Mouse (Mus musculus): ENCODE measurements around the gene Rufy3. TPM values are rescaled to one million over a fixed set of nuclear protein-coding genes. Genes with fewer than 3 reads are reported as not detected.
"Not testable (repeated sequence)": the region's sequence is repeated elsewhere in the genome, so short reads cannot be mapped to it uniquely, and the experiment has no call there.

Gene Rufy3
- total RNA-seq (2021) = 100 to 1,000 TPM; 190 to 191 TPM
- long read RNA-seq, experiment 1, full-length matches to known transcripts = 171 of 205 reads
- long read RNA-seq, experiment 1, partial matches to known transcripts = 3 of 205 reads
- long read RNA-seq, experiment 1, other reads (novel, unspliced or antisense) = 31 of 205 reads
- long read RNA-seq, experiment 2, full-length matches to known transcripts = 111 of 137 reads
- long read RNA-seq, experiment 2, partial matches to known transcripts = 10 of 137 reads
- long read RNA-seq, experiment 2, other reads (novel, unspliced or antisense) = 16 of 137 reads

GRCm38 (mm10) chr5:88564501-88565147 lies at the start of gene Rufy3:
Rufy3 (plus strand) TSS chr5:88565040.
- intact Hi-C loops (cut with DNase I) = no loop called here
- DNase-seq (ENCODE audit: low spot score in 2 of 2) = peak in 1 of 2 experiments; percentile 72

- intact Hi-C loops (cut with DNase I) = no loop called here
- DNase-seq (ENCODE audit: low spot score in 2 of 2) = peak; percentile 45
Measured at GRCm38 (mm10) chr5:88519232-88519631, 45.6 kb upstream of the Rufy3 start.

- DNase-seq (ENCODE audit: low spot score in 2 of 2) = no peak
- intact Hi-C loops (cut with DNase I) = no loop called here
Measured at GRCm38 (mm10) chr5:88527657-88528056, 37.2 kb upstream of the Rufy3 start, which contains the start of gene Jchain. Jchain (minus strand) TSS chr5:88527891.

DNA sequence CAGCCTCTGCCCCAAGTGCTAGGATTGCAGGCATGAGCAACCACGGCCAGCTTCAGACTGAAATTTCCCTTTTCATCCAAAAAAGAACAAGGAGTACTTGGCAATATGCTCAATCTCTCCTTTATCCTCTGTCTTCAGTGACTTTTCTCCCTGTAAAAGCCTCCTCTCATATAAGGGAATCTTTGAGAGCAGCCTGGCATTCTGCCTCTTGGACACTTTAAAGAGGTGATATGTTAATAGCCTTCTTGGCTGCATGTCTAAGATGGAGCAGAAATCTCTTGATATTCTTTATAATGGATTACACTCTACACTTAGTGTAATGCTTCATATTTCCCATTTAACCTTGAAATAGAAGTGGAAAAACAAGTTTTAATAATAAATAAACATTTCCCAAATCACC lies 33.9 kb upstream of the Rufy3 start:
- no peak for DNase-seq (ENCODE audit: low spot score in 2 of 2)

GRCm38 (mm10) chr5:88534697-88535096 lies 30.1 kb upstream of the Rufy3 start:
- intact Hi-C loops (cut with DNase I) = no loop called here
- no peak for DNase-seq (ENCODE audit: low spot score in 2 of 2)

More for the DNA sequence above, 33.9 kb upstream of the Rufy3 start:
- intact Hi-C loops (cut with DNase I) = no loop called here

DNA sequence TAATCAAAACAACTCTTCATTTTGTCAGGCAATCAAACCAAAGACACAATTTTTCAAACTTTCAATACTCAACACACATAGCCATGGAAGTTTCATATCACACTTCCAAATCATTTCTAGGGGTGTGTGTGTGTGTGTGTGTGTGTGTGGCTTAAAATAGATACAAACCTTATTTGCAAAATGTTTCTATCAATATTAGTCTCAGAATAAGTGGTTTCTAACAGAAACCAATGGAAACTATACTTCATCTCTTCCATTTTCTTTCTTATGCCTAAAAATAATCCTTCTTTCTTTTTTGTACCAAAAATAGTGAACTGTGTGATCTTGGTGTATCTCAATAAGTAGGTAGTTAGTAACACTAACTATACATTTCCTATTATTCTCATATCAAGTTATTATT lies 24.0 kb upstream of the Rufy3 start:
- intact Hi-C loops (cut with DNase I) = no loop called here

DNA sequence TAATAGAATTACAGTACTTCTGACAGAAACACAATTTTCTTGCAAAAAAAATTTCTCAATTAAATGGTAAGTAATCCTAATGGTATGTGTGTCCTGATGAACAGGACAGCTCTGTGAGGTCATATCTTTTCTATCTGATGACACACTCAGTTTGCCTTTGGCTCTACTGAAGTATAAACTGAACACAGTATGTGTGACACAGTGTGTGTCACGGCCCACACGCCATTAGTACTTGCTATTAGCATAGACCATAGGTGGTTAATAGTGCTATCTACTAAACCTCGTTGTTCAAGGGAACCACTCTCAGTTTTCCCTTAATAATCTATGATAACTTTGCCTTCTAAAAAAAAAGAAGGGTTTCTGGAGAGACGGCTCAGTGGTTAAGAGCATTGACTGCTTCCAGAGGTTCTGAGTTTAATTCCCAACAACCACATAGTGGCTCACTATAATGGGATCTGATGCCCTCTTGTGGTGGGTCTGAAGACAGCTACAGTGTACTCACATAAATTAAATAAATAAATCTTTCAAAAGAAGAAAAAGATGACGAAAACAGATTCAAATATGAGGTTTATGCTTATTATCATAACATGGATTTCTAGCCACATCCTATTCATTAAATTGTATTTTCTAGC lies 22.1 kb upstream of the Rufy3 start:
- peak; percentile 52 to 65 for DNase-seq (ENCODE audit: low spot score in 2 of 2)
- intact Hi-C loops (cut with DNase I) = no loop called here

More for the DNA sequence above, 24.0 kb upstream of the Rufy3 start:
- DNase-seq (ENCODE audit: low spot score in 2 of 2) = no peak

DNA sequence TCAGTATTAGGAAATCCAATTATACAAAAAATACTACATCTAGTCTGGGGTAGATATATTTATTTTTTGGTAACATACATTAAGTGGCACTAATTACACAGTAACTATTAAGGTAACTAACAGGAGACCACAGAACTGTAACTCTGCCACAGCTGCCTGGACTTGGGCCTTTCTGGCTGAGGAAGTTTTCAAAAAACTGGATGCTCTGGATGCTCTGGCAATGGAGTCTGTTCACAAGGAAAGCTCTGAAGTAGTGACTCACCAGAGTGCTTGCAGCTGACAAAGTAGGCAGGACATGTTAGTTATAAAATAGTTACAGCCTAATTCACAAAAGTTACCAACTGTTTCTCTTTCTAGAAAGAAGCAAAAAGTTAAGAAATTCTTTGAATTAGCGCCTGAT lies 20.4 kb upstream of the Rufy3 start:
- intact Hi-C loops (cut with DNase I); DNase-seq (ENCODE audit: low spot score in 2 of 2): not testable (repeated sequence)

GRCm38 (mm10) chr5:88545536-88545935 lies 19.3 kb upstream of the Rufy3 start:
- no peak for DNase-seq (ENCODE audit: low spot score in 2 of 2)
- intact Hi-C loops (cut with DNase I) = no loop called here

DNA sequence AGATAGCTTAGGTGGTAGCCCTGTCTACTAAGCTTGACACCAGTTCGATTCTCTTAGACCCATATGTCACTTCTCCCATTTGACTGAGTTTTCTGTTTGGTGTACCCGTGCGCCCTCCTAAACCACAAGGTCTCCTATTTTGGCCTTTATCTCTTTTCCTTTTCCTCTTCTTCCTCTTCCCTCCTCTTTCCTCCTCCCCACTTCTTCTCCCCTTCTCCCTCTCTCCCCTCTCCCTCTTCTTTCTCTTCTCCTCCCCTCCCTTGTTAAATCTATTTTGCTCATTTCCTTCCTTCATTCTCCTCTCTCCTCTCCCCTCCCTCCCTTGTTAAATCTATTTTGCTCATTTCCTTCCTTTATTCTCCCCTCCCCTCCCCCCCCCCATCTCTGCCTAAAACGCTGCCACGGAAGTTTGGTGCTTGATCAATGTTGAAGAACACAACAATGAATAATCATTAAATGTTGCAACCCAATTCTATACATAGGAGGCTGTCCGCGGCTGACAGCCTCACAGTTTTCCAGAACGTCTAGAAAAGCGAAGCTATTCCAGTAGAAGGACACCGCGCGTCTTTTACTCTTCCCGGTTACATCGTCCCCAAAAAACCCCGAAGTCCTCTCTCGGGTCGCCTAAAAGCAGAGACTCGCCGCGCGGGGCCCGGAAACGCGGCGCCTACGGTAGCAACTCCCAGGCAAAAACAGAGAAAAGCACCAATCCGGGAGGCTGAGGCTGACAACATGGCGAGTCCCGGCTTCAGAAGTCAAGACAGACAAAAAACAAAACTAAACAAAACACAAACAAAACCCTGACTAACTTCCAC lies 11.4 kb upstream of the Rufy3 start:
- no peak for DNase-seq (ENCODE audit: low spot score in 2 of 2)
- intact Hi-C loops (cut with DNase I) = no loop called here

DNA sequence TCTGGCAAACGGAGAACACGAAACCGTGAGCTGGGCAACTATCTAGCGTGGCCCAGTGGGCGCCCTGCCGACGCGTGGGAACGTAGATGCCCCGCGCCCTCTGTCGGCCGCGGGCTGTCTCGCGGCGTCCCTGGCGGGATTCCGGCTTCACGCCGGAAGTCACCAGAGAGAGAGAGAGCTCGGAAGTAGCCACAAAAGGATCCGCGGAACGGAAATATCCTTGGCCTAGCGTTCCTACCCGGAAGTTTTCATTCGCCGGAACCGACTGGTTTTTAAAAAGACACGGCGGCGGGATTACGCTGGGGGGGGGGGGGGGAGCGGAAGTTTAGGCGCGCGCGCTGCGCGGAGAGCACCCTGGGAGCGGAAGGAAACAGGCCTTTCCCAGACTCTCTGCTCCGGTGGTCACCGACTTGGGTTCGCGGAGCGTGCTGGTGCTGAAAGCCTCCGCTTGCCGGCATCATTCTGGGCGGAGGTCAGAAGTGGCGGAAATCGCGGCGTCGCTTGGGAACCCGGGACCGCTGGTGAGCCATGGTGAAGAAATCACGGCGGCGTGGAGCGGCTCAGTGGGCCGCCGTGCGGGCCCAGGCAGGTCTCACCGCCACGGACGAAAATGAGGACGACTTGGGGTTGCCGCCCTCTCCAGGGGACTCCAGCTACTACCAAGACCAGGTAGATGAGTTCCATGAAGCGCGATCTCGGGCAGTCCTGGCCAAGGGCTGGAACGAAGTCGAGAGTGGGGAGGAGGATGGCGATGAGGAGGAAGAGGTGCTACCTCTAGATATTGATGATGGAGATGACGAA lies 10.6 kb upstream of the Rufy3 start, which contains the start of gene Utp3:
Gene Utp3, plus strand, starts transcription at position 377 of the 801 bp plus-strand sequence.
- intact Hi-C loops (cut with DNase I) = no loop called here

GRCm38 (mm10) chr5:88558991-88559390 lies 5.8 kb upstream of the Rufy3 start:
- no peak for DNase-seq (ENCODE audit: low spot score in 2 of 2)
- intact Hi-C loops (cut with DNase I) = no loop called here

More for the DNA sequence above, 10.6 kb upstream of the Rufy3 start, which contains the start of gene Utp3:
- DNase-seq (ENCODE audit: low spot score in 2 of 2) = peak; percentile 98 to 99

- no peak for DNase-seq (ENCODE audit: low spot score in 2 of 2)
- intact Hi-C loops (cut with DNase I) = no loop called here
Measured at GRCm38 (mm10) chr5:88561080-88561814, 3.6 kb upstream of the Rufy3 start.

GRCm38 (mm10) chr5:88562863-88563780 lies 1.7 kb upstream of the Rufy3 start:
- intact Hi-C loops (cut with DNase I) = no loop called here
- no peak for DNase-seq (ENCODE audit: low spot score in 2 of 2)

GRCm38 (mm10) chr5:88565148-88566033 lies 551 bp downstream of the Rufy3 start:
- intact Hi-C loops (cut with DNase I) = no loop called here
- peak in 1 of 2 experiments; percentile 46 for DNase-seq (ENCODE audit: low spot score in 2 of 2)
